Mouse (Mus musculus) midbrain, embryonic 12.5 days (tissue): Measurements from ENCODE around the gene St3gal3. TPM values are rescaled to one million over a fixed set of nuclear protein-coding genes. Genes with fewer than 3 reads are reported as not detected.

Source experiments
- ATAC-seq: fragments of 200-750 bp; cut with Nextera tagmentation; 2 replicates; pipeline ENCODE4 v1.8.0; 2017; ENCODE audit warnings: low read depth, moderate TSS enrichment, moderate library complexity; ENCODE audit not compliant: low FRiP score
- H3K27ac ChIP-seq: fragments of 300-500 bp; sonication (generic); replicated peaks from 2 replicates; pipeline ENCODE4 v1.5.1; 2016; ENCODE audit warnings: mild to moderate bottlenecking
- H3K27me3 ChIP-seq: fragments of 300-500 bp; sonication (generic); 2 replicates; pipeline ENCODE4 v1.6.1; 2016; ENCODE audit warnings: mild to moderate bottlenecking
- H3K36me3 ChIP-seq: fragments of 300-500 bp; sonication (generic); 2 replicates; pipeline ENCODE4 v1.6.1; 2016
- H3K4me1 ChIP-seq: fragments of 300-500 bp; sonication (generic); 2 replicates; pipeline ENCODE4 v1.6.1; 2016
- H3K4me2 ChIP-seq: fragments of 300-500 bp; sonication (generic); replicated peaks from 2 replicates; pipeline ENCODE4 v1.6.1; 2016; ENCODE audit warnings: mild to moderate bottlenecking, moderate library complexity
- H3K4me3 ChIP-seq: fragments of 300-500 bp; sonication (generic); 2 replicates; pipeline ENCODE4 v1.5.1; 2016; ENCODE audit warnings: mild to moderate bottlenecking
- H3K9ac ChIP-seq: fragments of 300-500 bp; sonication (generic); replicated peaks from 2 replicates; pipeline ENCODE4 v1.6.1; 2016; ENCODE audit warnings: mild to moderate bottlenecking, moderate library complexity
- H3K9me3 ChIP-seq: fragments of 300-500 bp; sonication (generic); 2 replicates; pipeline ENCODE4 v1.6.1; 2016; ENCODE audit warnings: mild to moderate bottlenecking
- WGBS: fragments of 180-500 bp; shearing (Covaris S2); methylation state at CpG from one replicate; pipeline ENCODE4 v1.1.7; 2016; 5-methylcytosine and 5-hydroxymethylcytosine counted together
- polyA plus RNA-seq: library from polyadenylated mRNA; unstranded; fragments of >200 nt; fragmentation: Nextera tagmentation; extraction: Ambion mirVana; gene quantifications from 2 replicates; pipeline ENCODE4 v1.2.1, GENCODE M21; 2016

St3gal3 gene
- polyA plus RNA-seq, 1 experiment from 2014 or later = 10.9 TPM

GRCm38 (mm10) chr4:117914031-117914430, 220.7 kb downstream of the St3gal3 start:
- Histone ChIP-seq H3K27ac (no peak overlapping the region), H3K27me3 (no peaks in the 10 kb centered on the region), H3K36me3 (peaks cover 26% of the 10 kb centered on the region), H3K9ac (peak overlapping the region; percentile 89), H3K4me3 (peak overlapping the region; percentile 59), H3K4me1 (peaks cover 41% of the 10 kb centered on the region), H3K9me3 (no peaks in the 10 kb centered on the region), H3K4me2 (peak overlapping the region; percentile 100)
- 20% methylated on average over 8 of the region's 8 CpGs for WGBS
- peak; percentile 3; the same call in 1 of the 2 replicates for ATAC-seq

- ATAC-seq = no peak
- Histone ChIP-seq H3K9me3 (no peaks in the 10 kb centered on the region), H3K4me2 (peak overlapping the region; percentile 100), H3K4me3 (peak overlapping the region; percentile 59), H3K27ac (no peak overlapping the region), H3K4me1 (peaks cover 48% of the 10 kb centered on the region), H3K9ac (peak overlapping the region; percentile 89), H3K27me3 (no peaks in the 10 kb centered on the region), H3K36me3 (peaks cover 28% of the 10 kb centered on the region)
- 58% methylated on average over 3 of the region's 3 CpGs for WGBS
Observed at GRCm38 (mm10) chr4:117913421-117913820, 221.3 kb downstream of the St3gal3 start.

- Histone ChIP-seq H3K9me3 (no peaks in the 10 kb centered on the region), H3K9ac (peak overlapping the region; percentile 89), H3K4me1 (peaks cover 54% of the 10 kb centered on the region), H3K4me3 (peak overlapping the region; percentile 59; the same call in 1 of the 2 replicates), H3K4me2 (peak overlapping the region; percentile 100), H3K36me3 (peaks cover 28% of the 10 kb centered on the region), H3K27me3 (no peaks in the 10 kb centered on the region), H3K27ac (no peak overlapping the region)
- no peak for ATAC-seq
- 77% methylated on average over 7 of the region's 7 CpGs for WGBS
Observed at GRCm38 (mm10) chr4:117912685-117913273, 221.9 kb downstream of the St3gal3 start.

- Histone ChIP-seq H3K4me3 (no peak overlapping the region), H3K9ac (no peak overlapping the region), H3K27ac (no peak overlapping the region), H3K36me3 (peaks cover 28% of the 10 kb centered on the region), H3K9me3 (no peaks in the 10 kb centered on the region), H3K27me3 (no peaks in the 10 kb centered on the region), H3K4me1 (peaks cover 55% of the 10 kb centered on the region), H3K4me2 (no peak overlapping the region)
- 95% methylated on average over 13 of the region's 13 CpGs for WGBS
- ATAC-seq = no peak
Observed at GRCm38 (mm10) chr4:117912131-117912561, 222.6 kb downstream of the St3gal3 start.

GRCm38 (mm10) chr4:117908834-117909453, 225.8 kb downstream of the St3gal3 start:
- Histone ChIP-seq H3K27me3 (no peaks in the 10 kb centered on the region), H3K4me3 (0 out of 2 replicates have a peak overlapping the region, but pooled peaks have one; percentile 11), H3K36me3 (peaks cover 55% of the 10 kb centered on the region), H3K4me2 (peak overlapping the region; percentile 36), H3K4me1 (peaks cover 45% of the 10 kb centered on the region), H3K27ac (peak overlapping the region; percentile 73), H3K9ac (no peak overlapping the region), H3K9me3 (no peaks in the 10 kb centered on the region)
- peak; percentile 69 for ATAC-seq
- WGBS = 64% methylated on average over 8 of the region's 8 CpGs

- WGBS = 89% methylated on average over 3 of the region's 3 CpGs
Observed at GRCm38 (mm10) chr4:117906196-117906595, 228.5 kb downstream of the St3gal3 start.

GRCm38 (mm10) chr4:117904761-117905160, 230.0 kb downstream of the St3gal3 start:
- ATAC-seq = no peak
- 94% methylated on average over 8 of the region's 8 CpGs for WGBS
- H3K36me3 ChIP-seq = peaks cover 74% of the 10 kb centered on the region

More at GRCm38 (mm10) chr4:117906196-117906595, 228.5 kb downstream of the St3gal3 start:
- Histone ChIP-seq H3K9ac (no peak overlapping the region), H3K4me3 (no peak overlapping the region), H3K36me3 (peaks cover 72% of the 10 kb centered on the region), H3K27ac (no peak overlapping the region), H3K4me2 (no peak overlapping the region), H3K4me1 (peaks cover 26% of the 10 kb centered on the region), H3K9me3 (no peaks in the 10 kb centered on the region), H3K27me3 (no peaks in the 10 kb centered on the region)
- no peak for ATAC-seq

GRCm38 (mm10) chr4:117904094-117904493, 230.6 kb downstream of the St3gal3 start:
- Histone ChIP-seq H3K4me3 (no peak overlapping the region), H3K4me2 (no peak overlapping the region), H3K4me1 (peaks cover 14% of the 10 kb centered on the region), H3K9me3 (no peaks in the 10 kb centered on the region), H3K36me3 (peaks cover 78% of the 10 kb centered on the region), H3K27ac (no peak overlapping the region), H3K27me3 (no peaks in the 10 kb centered on the region), H3K9ac (no peak overlapping the region)
- no peak for ATAC-seq
- 85% methylated on average over 10 of the region's 10 CpGs for WGBS

More at GRCm38 (mm10) chr4:117904761-117905160, 230.0 kb downstream of the St3gal3 start:
- Histone ChIP-seq H3K9ac (no peak overlapping the region), H3K9me3 (no peaks in the 10 kb centered on the region), H3K4me3 (no peak overlapping the region), H3K27me3 (no peaks in the 10 kb centered on the region), H3K4me2 (no peak overlapping the region), H3K4me1 (peaks cover 21% of the 10 kb centered on the region), H3K27ac (no peak overlapping the region)

- 88% methylated on average over 3 of the region's 3 CpGs for WGBS
- H3K9ac ChIP-seq = no peak overlapping the region
- no peak overlapping the region for H3K4me3 ChIP-seq
- H3K9me3 ChIP-seq = no peaks in the 10 kb centered on the region
- H3K4me1 ChIP-seq = no peaks in the 10 kb centered on the region
- peaks cover 91% of the 10 kb centered on the region for H3K36me3 ChIP-seq
- no peak for ATAC-seq
- no peak overlapping the region for H3K27ac ChIP-seq
- no peaks in the 10 kb centered on the region for H3K27me3 ChIP-seq
- H3K4me2 ChIP-seq = no peak overlapping the region
Observed at GRCm38 (mm10) chr4:117898111-117898510, 236.6 kb downstream of the St3gal3 start.

- Histone ChIP-seq H3K4me1 (peaks cover 8% of the 10 kb centered on the region), H3K36me3 (peaks cover 71% of the 10 kb centered on the region), H3K27ac (no peak overlapping the region), H3K9me3 (no peaks in the 10 kb centered on the region), H3K4me2 (no peak overlapping the region), H3K9ac (0 out of 2 replicates have a peak overlapping the region, but pooled peaks have one; percentile 6), H3K27me3 (no peaks in the 10 kb centered on the region), H3K4me3 (no peak overlapping the region)
- 94% methylated on average over 6 of the region's 6 CpGs for WGBS
- ATAC-seq = no peak
Observed at GRCm38 (mm10) chr4:117896031-117896430, 238.7 kb downstream of the St3gal3 start.

GRCm38 (mm10) chr4:117895339-117895738, 239.4 kb downstream of the St3gal3 start:
- H3K27ac ChIP-seq = no peak overlapping the region
- H3K4me2 ChIP-seq = no peak overlapping the region
- no peak for ATAC-seq
- H3K4me3 ChIP-seq = no peak overlapping the region
- 83% methylated on average over 7 of the region's 7 CpGs for WGBS
- peaks cover 64% of the 10 kb centered on the region for H3K36me3 ChIP-seq
- H3K27me3 ChIP-seq = no peaks in the 10 kb centered on the region
- no peaks in the 10 kb centered on the region for H3K9me3 ChIP-seq
- peaks cover 11% of the 10 kb centered on the region for H3K4me1 ChIP-seq
- no peak overlapping the region for H3K9ac ChIP-seq

GRCm38 (mm10) chr4:117894601-117895000, 240.1 kb downstream of the St3gal3 start:
- Histone ChIP-seq H3K4me3 (no peak overlapping the region), H3K4me1 (peaks cover 11% of the 10 kb centered on the region), H3K27ac (no peak overlapping the region), H3K9me3 (no peaks in the 10 kb centered on the region), H3K4me2 (no peak overlapping the region), H3K27me3 (no peaks in the 10 kb centered on the region), H3K9ac (no peak overlapping the region), H3K36me3 (peaks cover 62% of the 10 kb centered on the region)
- WGBS = 89% methylated on average over 8 of the region's 8 CpGs
- ATAC-seq = no peak
